Mouse (Mus musculus) lung, postnatal 0 days (tissue): Measurements from ENCODE around the gene 2010003K11Rik.

Experiments used
- CTCF ChIP-seq: IDR thresholded peaks from 2 replicates; pipeline ENCODE4 v1.5.1; 2016; ENCODE audit warnings: antibody characterized with exemption, mild to moderate bottlenecking
- EP300 ChIP-seq: IDR thresholded peaks from 2 replicates; pipeline ENCODE4 v1.6.1; 2016; ENCODE audit warnings: antibody characterized with exemption, mild to moderate bottlenecking, control low read depth

GRCm38 (mm10) chr19:4534646-4535045 lies 36.3 kb upstream of the 2010003K11Rik start:
- no peak for TF ChIP-seq EP300
- no peak for TF ChIP-seq CTCF
